Mouse (Mus musculus): ENCODE results near the gene Gpr26. TPM values are rescaled to one million over a fixed set of nuclear protein-coding genes. Genes with fewer than 3 reads are reported as not detected.

The Gpr26 gene
- total RNA-seq (2015; ENCODE audit: low replicate concordance) (not detected in 2 replicates), total RNA-seq (2017; ENCODE audit: low replicate concordance) (0.09 TPM in 1 of 2 replicates, not detected in the other)

DNA sequence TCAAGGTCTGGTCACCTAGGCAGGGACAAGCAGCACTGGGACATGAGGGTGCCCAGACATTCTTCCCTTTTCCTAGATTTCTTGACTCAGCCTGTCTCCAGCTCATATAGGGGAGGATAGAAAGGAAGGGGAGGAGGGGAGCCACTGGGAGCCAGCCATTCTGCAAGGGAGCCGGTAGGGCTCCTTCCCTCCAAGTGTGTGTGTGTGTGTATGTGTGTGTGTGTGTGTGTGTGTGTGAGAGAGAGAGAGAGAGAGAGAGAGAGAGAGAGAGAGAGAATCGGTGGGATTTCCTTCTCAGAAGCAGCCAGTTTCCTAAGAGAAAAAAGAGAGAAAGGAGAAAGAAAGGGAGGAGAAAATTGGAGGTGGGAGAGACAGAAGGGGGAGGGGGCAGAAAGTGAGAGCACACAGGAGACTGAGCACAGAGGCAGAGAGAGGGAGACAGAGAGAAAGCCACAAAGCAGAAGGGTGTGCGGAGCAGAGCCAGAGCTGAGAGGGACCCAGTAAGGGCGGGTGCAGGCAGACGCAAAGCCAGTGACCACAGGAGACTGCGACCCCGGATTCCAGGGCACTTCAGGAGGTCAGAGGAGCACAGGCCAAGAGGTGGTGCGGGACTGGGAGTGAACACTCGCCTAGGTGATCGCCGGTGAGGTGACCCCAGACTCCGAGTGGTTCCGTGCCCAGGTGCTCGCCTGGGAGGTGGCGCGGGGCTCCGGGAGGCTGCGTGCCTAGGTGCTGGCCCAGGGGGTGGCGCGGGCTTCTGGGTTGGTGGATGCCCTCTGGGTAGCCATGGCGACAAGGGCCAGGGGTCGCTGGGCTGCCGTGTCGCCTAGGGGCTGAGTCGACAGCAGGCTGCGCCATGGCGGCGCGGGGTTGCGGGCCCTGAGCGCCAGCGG lies at the start of gene Gpr26:
Gpr26 (plus strand) TSS at position 438 of the 893 bp plus-strand sequence.
- ATAC-seq (replicated peaks; ENCODE audit: low FRiP score, poor library complexity, severe bottlenecking) = no peak

DNA sequence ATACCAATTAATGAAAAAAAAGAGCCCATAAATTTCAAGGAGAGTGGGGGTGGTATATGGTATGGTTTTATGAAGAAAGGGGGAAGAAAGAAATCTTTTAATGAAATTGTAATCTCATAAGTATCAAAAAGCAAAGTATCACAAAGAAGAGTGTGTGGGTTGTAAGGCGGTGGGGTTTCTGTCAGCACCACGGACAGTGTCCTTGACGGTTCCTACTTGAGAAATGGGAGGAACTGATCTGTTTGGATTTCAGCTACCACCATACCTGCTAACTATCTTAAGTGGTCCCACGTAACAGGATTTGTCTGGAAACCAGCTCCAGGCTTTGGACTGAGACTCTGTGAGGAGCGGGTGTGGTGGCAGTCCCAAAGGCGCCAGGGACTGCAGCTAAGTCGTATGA lies 48.9 kb upstream of the Gpr26 start:
- no peak for ATAC-seq (replicated peaks; ENCODE audit: low FRiP score, poor library complexity, severe bottlenecking)

DNA sequence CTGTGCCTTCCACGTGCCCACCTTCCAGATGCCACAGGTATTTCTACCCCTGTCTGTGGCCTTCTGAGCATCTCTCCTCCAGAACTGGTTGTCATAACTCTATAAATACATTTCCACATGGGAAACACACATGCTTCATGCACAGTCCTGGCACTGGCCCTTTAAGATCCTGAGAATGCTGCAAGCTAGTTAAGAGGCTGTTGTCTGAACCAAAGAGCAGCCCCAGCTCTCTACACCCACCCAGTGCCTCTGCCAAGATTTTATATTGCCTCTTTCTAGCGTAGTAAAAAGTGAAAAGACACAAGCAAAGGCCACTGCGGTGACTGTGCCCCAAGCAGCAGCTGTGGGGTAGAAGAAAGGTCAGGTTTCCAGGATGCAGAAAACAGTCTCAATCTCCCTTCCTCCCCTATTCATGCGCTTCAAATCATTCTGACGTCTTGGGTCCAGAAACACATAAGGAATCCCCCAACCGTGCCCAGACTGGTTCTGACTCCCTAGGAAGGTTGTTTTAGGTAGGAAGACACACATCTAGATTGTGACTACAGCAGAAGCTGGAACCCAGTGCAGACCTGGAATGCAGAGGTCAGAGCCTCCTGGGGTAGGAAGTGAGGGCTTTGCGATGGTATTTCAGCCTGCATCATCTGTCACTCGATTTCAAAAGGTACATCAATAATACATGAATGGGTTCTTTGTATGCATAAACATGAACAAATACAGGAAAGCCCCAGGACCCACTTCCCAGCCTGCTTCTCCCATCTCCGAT lies 38.8 kb upstream of the Gpr26 start:
- no peak for ATAC-seq (replicated peaks; ENCODE audit: low FRiP score, poor library complexity, severe bottlenecking)

DNA sequence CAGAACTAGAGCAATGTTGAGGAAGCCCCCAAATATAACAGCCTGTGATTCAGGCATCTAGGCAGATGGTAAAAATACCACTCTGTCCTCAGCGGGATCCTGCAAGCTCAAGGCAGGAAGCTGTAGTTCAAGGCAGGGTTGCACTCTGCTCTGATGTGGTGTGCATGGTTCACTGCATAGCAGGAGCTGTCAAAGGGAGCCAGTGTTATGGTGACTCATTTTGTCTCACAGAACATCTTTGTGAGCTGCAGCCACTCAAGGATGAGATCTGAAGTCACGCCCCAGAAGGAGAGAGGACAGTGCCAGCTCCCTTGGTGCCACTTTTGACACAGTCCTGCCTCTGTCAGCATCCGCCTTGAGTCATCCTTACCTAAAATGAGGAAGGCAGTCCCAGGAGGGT lies 28.6 kb upstream of the Gpr26 start:
- no peak for ATAC-seq (replicated peaks; ENCODE audit: low FRiP score, poor library complexity, severe bottlenecking)

DNA sequence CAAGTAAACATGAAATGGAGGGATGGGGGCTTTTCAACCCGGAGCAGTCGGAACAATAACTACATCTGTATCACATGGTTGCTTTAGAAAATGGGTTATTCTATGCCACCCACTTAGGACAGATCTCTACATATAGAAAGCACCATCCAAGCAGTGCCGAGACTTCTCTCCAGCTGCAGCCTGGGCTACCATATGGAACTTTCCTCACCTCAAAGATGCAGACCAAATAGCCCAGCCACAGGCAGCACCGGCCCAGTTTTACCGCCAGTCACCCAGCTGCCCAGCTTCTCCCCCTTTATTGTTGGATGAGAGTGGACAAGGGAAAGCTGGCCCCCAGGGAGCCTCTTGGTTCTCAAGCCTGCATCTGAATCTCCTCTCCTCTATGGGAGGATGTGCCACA lies 15.1 kb upstream of the Gpr26 start:
- no peak for ATAC-seq (replicated peaks; ENCODE audit: low FRiP score, poor library complexity, severe bottlenecking)

DNA sequence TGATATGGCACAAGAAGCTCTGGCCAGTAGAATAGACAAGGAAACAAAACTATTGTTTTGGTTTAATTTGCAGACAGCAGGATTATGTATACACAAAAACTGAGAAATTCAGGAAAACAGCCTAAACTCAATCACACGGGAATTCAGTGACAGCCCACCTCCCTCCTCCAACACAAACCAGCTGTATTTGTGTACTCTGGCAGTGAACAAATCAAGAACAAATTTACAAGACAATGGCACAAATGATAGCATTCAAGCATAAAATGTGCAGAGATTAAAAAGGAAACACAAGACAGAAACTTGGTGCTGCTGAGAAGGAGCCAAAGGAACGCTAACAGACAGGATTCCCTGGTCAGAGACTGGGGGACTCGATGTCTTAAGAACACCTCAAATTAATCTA lies 12.9 kb upstream of the Gpr26 start:
- ATAC-seq (replicated peaks; ENCODE audit: low FRiP score, poor library complexity, severe bottlenecking) = no peak

DNA sequence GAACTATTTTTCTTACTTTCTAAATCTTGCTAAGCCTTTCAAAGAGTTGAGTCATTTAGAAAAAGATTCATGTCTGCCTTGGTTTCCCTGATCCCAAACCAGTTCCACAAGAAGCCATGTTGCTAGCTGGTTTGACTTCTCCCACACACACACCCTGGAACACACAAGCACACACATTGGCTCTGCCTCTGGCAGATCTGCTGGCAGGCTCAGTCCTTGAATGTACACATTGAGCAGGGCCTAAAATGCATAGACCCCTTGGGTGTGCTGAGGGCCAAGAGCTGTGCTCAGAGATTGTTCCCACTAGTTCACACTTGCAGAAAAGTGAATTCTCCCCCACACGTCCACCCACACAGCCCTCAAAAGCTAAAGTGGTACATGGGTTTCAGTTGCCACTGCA lies 7.6 kb upstream of the Gpr26 start:
- ATAC-seq (replicated peaks; ENCODE audit: low FRiP score, poor library complexity, severe bottlenecking) = no peak

DNA sequence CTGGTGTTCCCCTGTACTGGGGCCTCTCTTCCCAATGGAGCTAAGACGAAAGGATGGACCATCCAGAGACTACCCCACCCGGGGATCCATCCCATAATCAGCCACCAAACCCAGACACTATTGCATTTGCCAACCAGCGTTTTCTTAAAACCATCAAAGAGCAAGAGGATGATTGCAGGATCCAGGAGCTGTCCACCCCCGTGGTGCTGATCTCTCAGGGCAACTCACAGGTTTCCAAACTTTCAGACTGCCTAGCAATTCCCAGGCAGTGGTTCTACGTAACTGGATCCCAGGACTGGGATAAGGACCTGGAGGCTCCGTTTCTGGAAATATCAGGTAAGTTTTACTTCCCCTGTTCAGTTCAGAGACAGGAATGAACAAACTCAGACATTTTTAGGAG lies 5.7 kb upstream of the Gpr26 start:
- no peak for ATAC-seq (replicated peaks; ENCODE audit: low FRiP score, poor library complexity, severe bottlenecking)

DNA sequence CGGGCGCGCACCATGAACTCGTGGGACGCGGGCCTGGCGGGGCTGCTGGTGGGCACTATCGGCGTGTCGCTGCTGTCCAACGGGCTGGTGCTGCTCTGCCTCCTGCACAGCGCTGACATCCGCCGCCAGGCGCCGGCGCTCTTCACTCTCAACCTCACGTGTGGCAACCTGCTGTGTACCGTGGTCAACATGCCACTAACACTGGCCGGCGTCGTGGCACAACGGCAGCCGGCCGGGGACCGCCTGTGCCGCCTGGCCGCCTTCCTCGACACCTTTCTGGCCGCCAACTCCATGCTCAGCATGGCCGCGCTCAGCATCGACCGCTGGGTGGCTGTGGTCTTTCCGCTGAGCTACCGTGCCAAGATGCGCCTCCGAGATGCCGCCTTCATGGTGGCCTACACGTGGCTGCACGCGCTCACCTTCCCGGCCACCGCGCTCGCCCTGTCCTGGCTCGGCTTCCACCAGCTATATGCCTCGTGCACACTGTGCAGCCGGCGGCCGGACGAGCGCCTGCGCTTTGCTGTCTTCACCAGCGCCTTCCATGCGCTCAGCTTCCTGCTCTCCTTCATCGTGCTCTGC lies 745 bp downstream of the Gpr26 start:
- no peak for ATAC-seq (replicated peaks; ENCODE audit: low FRiP score, poor library complexity, severe bottlenecking)

DNA sequence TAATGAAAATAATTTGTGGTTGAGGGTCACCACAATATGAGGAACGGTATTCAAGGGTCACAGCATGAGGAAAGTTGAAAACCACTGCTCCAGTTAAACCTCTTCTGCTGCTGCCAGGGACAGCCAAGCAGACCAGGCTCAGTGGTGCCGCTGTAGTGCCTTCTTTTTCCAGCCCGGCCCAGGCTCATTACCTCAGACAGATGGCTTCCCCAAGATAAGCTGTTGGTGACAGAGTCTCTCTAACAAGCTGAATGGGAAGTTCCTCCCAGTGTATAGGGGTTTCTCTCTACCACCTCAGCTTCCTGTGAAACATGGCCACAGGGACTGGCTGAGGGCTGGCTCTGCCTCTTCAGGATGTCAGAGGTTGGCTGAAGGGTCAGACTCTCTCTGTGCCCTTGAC lies 4.0 kb downstream of the Gpr26 start:
- ATAC-seq (replicated peaks; ENCODE audit: low FRiP score, poor library complexity, severe bottlenecking) = no peak

DNA sequence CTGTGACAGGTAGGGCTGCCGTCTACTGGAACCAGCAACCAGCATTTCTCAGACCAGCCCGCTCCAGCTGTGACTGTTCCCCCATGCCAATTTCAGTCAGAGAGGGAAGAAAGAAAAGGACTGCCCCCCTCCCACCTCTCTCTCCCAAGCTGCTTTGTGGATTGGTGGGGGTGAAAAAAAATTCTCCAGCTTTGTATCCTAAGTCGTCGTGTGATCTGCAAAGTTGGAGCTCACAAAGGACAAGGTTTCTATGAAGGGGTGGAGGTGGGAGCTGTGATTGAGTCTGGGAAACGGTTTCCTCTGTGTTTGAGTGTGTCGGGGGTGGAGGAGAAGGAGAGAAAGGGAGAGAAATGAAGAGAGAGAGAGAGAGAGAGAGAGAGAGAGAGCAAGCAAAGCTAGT lies 9.6 kb downstream of the Gpr26 start:
- no peak for ATAC-seq (replicated peaks; ENCODE audit: low FRiP score, poor library complexity, severe bottlenecking)

DNA sequence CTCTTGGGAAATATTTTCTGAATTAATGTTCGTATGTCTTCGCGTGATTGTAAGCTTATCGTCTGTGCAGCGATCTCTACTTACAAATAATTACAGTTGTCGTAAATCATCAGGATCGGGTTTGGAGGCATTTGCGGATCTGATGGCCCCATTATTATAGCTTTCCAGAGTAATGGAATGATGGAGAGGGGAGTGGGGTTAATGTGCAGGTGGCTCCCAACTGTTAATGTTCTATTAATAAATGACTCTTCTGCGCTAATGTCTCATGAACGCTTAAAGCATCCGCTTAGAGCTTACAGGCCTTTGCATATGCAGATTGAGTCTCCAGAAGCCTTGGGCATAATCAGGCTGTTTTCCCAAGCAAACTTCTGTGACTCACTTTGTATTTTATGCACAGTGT lies 12.3 kb downstream of the Gpr26 start:
- no peak for ATAC-seq (replicated peaks; ENCODE audit: low FRiP score, poor library complexity, severe bottlenecking)

DNA sequence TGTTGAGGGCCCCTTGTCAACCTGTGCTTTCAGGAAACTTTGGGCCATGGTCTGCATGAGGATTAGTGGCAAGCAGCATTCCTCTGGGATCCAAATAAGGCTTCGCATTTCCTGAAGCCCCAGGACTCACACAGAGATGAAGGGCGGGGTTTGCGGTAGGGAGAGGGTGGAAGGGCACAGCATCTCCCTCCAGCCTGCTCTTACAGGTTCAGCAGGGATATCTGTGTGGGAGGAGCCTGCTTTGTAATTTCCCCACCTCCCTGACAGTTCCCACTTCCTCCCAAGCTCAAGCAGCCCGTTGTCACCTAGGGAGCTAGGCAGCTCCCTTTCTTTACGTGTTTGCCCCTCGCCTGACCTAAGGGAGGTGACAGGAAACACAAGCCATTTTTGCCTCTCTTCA lies 22.8 kb downstream of the Gpr26 start:
- ATAC-seq (replicated peaks; ENCODE audit: low FRiP score, poor library complexity, severe bottlenecking) = no peak

DNA sequence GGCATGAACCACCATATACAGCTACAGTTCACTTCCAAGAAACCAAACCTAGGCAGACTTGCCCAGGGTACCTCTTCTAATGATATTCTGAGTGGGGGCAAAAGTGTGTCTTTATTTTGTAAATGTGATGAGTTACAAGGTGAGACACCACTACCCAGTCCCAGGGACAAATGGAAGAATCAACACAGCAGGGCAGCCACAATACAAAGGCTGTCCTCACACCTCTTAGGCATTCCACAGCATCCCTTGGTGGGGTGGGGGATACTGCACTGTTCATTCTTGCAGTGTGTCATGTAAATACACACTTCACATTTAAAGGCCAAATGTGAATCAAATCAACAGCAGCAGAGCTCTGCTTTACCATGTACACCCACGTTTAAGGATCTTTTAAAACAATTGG lies 26.0 kb downstream of the Gpr26 start:
- no peak for ATAC-seq (replicated peaks; ENCODE audit: low FRiP score, poor library complexity, severe bottlenecking)

DNA sequence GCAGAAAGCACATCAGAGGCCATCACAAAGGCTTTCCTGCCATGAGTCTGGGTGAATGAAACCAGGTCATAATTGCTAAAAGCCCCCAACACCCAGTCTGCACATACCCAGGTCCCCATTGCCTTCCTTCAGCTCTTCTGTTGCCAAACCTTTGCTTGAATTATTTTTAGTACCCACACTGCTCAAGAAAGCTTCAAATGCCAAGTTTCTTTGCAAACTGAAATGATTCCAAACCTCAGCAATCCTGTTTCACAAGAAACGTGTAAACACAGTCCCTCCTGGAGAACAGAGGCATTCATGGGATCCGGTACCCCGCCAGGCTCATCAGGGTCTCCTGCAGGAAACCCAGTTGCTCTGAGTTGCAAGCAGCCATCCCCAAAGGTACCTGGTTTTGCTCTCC lies 26.6 kb downstream of the Gpr26 start:
- ATAC-seq (replicated peaks; ENCODE audit: low FRiP score, poor library complexity, severe bottlenecking) = no peak

DNA sequence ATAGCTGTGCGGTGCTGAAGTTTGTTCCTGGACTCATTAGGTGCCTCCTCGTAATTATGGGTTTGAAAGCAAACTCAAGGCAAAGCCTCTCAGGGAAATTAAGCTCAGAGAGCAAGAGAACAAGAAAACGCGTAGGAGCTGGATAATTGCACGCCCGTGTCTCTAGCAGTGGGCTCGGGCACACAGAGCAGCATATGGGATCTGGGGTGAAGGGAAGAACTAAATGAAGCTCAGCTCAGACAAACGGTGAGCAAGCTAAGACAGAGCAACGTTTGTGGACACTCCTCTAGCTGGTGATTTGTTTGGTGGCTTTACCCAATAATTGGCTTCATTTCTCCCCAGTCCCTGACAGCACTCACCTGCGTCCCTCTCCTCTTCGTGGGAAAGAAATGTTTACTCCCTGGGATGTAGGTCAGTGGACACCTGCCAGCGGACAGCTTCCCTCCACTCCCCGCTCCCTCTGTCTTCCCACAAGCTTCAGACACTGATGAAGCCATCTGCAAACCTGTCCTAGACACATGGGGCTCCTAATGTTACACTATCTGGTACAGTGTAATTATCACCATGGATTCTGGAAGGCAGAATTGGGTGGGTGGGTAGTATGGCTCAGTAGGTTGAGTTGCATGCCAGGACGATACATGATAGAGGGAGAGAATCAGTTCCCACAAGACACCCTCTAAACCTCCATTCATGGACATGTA lies 39.9 kb downstream of the Gpr26 start:
- no peak for ATAC-seq (replicated peaks; ENCODE audit: low FRiP score, poor library complexity, severe bottlenecking)

DNA sequence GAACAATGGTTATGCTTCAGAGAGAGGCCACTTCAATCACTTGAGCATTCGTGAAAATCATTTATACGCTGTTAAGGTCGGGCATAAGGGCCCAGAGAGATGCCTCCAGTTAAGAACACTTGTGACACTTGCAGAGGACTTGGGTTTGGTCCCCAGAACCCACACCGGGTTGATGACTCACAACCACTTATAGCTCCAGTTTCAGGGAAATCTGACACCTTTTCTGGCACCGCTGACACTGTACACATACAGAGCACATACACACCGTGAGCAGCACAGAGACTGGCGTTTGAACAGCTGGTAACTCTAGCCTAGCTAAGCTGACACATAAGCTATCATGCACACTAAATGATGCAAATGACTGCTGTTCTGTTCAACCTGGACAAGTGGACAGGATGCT lies 42.7 kb downstream of the Gpr26 start:
- ATAC-seq (replicated peaks; ENCODE audit: low FRiP score, poor library complexity, severe bottlenecking) = no peak

DNA sequence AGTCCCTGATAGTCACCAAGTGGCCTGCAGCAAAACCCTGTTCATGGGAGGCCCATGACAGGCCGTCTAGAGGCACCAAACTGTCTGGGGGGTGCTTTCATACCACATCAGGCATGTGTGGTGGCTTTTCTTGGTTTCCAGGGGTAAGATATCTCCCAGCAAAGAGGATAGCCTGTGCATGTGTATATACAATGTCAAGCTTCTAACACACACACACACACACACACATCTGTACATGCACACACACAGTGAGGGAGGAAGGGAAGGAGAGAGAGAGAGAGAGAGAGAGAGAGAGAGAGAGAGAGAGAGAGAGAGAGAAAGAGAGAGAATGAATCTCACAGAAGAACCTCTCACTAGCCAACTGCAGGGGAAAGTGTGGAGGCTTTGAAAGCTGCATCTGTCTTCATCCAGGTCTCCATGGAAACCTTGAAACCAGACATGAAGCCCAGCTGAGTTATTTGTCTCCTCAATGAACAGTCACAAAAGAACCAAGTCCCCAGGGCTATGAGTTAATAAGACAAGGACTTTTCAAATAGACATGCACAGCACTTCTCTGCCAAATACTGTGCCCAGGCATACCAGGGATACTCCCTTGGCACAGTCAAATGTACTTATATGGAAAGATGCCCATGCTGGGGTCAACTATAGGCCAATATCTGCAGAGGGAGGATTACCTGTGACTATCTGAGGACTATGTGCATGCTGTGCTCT lies 46.9 kb downstream of the Gpr26 start:
- no peak for ATAC-seq (replicated peaks; ENCODE audit: low FRiP score, poor library complexity, severe bottlenecking)

DNA sequence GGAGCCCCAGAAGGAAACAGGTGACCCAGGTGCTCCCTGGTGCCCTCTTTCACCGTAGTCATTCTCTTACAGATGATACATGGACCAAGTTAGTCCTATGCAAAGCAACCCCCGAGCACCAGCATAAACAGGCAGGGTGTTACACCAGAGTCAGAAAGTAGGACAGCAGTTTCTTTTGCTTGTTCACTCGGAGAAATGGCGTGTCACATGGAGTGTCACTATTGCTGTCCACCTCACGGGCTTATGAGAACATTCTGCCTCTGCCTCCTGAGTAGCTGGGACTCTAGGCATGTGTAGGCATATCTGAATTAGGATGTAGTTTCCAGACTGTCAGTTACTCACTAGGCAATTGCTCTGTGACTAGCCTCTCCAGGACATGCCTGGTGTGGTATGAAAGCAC lies 47.7 kb downstream of the Gpr26 start:
- no peak for ATAC-seq (replicated peaks; ENCODE audit: low FRiP score, poor library complexity, severe bottlenecking)

DNA sequence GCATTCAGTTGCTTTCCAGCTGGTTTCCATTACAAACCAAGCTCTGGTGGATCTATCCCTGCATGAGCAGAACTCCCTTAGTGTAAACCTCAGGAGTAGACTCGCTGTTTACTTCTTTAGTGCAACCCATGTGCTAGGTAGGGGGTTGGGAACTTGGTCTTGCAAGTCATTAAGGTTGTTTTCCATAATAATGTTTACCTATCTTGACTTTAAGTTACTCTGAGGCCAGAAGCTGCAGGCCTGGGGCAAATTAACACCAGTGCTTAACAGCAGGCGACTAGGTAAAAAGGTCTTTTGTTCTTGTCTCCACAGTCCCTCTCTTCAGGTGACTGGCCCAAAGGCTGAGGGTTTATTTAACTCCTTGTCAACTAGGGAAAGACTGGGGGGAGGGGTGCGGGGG lies 48.9 kb downstream of the Gpr26 start:
- ATAC-seq (replicated peaks; ENCODE audit: low FRiP score, poor library complexity, severe bottlenecking) = no peak
